Mouse (Mus musculus) left cerebral cortex, postnatal 10 days (tissue): ENCODE results near the gene Vmn1r175. TPM values are rescaled to one million over a fixed set of nuclear protein-coding genes. Genes with fewer than 3 reads are reported as not detected.
"Not testable (repeated sequence)": the region's sequence is repeated elsewhere in the genome, so short reads cannot be mapped to it uniquely, and the experiment has no call there.

Experiments
- DNase-seq, 2 experiments: peaks; one replicate each; pipeline ENCODE4 v3.0.0; 2021 to 2022; ENCODE audit warnings: low spot score in 2 of 2, mixed read lengths in 1 of 2; ENCODE audit errors: extremely low spot score in 1 of 2
- intact Hi-C: fragments of 180-260 bp; cut with DNase I; formaldehyde crosslinking; loops from one replicate; pipeline ENCODE4 v1.15.1; 2025
- total RNA-seq, 2 experiments: library from RNA; stranded (reverse); gene quantifications; 2 replicates each; pipeline ENCODE4 v1.2.3; 2021

Gene Vmn1r175
- not detected for total RNA-seq

- DNase-seq, intact Hi-C loops: not testable (repeated sequence)
These were observed at the start of gene Vmn1r175 for GRCm38 (mm10) chr7:23810543-23810942. Gene Vmn1r175 (minus strand): TSS chr7:23810643.

- intact Hi-C loops, DNase-seq: not testable (repeated sequence)
These were observed 26.8 kb upstream of the Vmn1r175 start, which contains the start of gene Vmn1r176 for GRCm38 (mm10) chr7:23837272-23837671. Gene Vmn1r176 (minus strand): TSS chr7:23837372.

GRCm38 (mm10) chr7:23784526-23784925 is 25.9 kb downstream of the Vmn1r175 start:
- intact Hi-C loops: no loop called here

More at GRCm38 (mm10) chr7:23784526-23784925, 25.9 kb downstream of the Vmn1r175 start:
- DNase-seq: no peak

Other genes with a start within 250 kb of the Vmn1r175 start
- gene Vmn1r169, start 235.1 kb downstream of the Vmn1r175 start, total RNA-seq: not detected
- not detected for gene Vmn1r170, start 204.5 kb downstream of the Vmn1r175 start, total RNA-seq
- not detected for gene Vmn1r171, start 179.9 kb downstream of the Vmn1r175 start, total RNA-seq
- gene Vmn1r172, start 152.3 kb downstream of the Vmn1r175 start, total RNA-seq: not detected
- not detected for gene Vmn1r173, start 109.9 kb downstream of the Vmn1r175 start, total RNA-seq
- gene Vmn1r174, start 58.4 kb downstream of the Vmn1r175 start, total RNA-seq: not detected
- gene Vmn1r176, start 26.7 kb upstream of the Vmn1r175 start, total RNA-seq: not detected
- gene Vmn1r177, start 55.8 kb upstream of the Vmn1r175 start, total RNA-seq: not detected
- not detected for gene Vmn1r178, start 81.4 kb upstream of the Vmn1r175 start, total RNA-seq
- gene Vmn1r179, start 116.3 kb upstream of the Vmn1r175 start, total RNA-seq: not detected
- not detected for gene Vmn1r180, start 140.0 kb upstream of the Vmn1r175 start, total RNA-seq
- not detected for gene Vmn1r181, start 164.0 kb upstream of the Vmn1r175 start, total RNA-seq
- gene V1rd19, start 191.0 kb upstream of the Vmn1r175 start, total RNA-seq: not detected
- not detected for gene Vmn1r183, start 242.6 kb upstream of the Vmn1r175 start, total RNA-seq